Mouse (Mus musculus) stomach, postnatal 0 days (tissue): ENCODE results near the gene Naa38.

Source experiments
- CTCF ChIP-seq: IDR thresholded peaks from 2 replicates; pipeline ENCODE4 v1.5.1; 2016; ENCODE audit warnings: antibody characterized with exemption, low read depth, mild to moderate bottlenecking, moderate library complexity
- EP300 ChIP-seq: optimal IDR thresholded peaks from 2 replicates; pipeline ENCODE3; 2016; ENCODE audit warnings: antibody characterized with exemption

- no peak for TF ChIP-seq EP300
- TF ChIP-seq CTCF: no peak
These were observed 12.7 kb upstream of the Naa38 start for GRCm38 (mm10) chr11:69382478-69383105.
